ENCODE assay signal across 16 mouse cellular contexts in the genomic region with DNA sequence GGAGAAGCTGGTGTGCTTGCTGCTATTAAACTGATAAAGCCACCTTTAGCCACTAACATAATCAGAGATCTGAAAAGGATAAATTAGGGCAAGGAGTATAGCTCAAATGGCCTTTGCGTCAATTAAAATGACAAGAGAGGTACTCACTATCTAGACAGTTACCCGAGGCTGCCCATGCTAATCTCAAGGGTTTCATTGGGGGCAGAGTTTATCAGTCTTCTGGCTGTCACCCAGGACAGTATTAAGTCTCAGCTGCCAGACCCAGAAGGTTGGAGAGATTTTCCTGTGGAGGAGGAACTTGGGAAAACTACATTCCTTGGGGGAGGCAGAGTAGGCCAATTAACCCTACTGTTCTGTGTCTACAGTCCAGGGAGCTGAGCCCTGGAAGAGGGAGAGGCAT.
DNase-seq lines count a peak whose midpoint lies in the region; ATAC-seq lines count a peak whose summit lies in the region.
"Had no signal": no experiment of that assay in that cellular context is flagged by ENCODE, and none has a peak within 500 bp of the region (broad histone marks: within the 10 kb centered on the region; RNA-seq: fewer than 3 reads in every experiment).

No protein-coding gene starts in this region.

- no peak for ATAC-seq in megakaryocyte, adult 5-6 weeks (ENCODE audit: poor library complexity, severe bottlenecking)
- ATAC-seq: inflammation-experienced regulatory T-cells, adult 6 months; liver, postnatal 0 days; lung, postnatal 0 days had no signal

- peak; percentile 24 for DNase-seq in adrenal gland, postnatal 10 days
- no peak for DNase-seq in adrenal gland, postnatal 25 days
- peak; percentile 12 for DNase-seq in kidney, adult 8-10 months
- peak; percentile 75 for DNase-seq in kidney, postnatal 10 days
- DNase-seq in testis, postnatal 14 days (ENCODE audit: low spot score) = peak; percentile 21
- DNase-seq in gastrocnemius, adult 8-10 months (ENCODE audit: low spot score in 2 of 2) = no peak
- DNase-seq: cerebellum, adult 18-20 months; cerebellum, postnatal 25 days; embryo, embryonic 11 days; heart, postnatal 4 days; liver, postnatal 0 days; right cerebral cortex, postnatal 25 days; thymus, postnatal 36 days had no signal

Comparison
In these comparisons a context has a peak if more than half of its experiments do, and no peak if none do; other contexts are left out.
1. DNase-seq: peak in adrenal gland, postnatal 10 days (single experiment), kidney, adult 8-10 months (2 of 2), kidney, postnatal 10 days (single experiment) and testis, postnatal 14 days (single experiment); none in adrenal gland, postnatal 25 days (single experiment) and gastrocnemius, adult 8-10 months (0 of 2).